Mouse (Mus musculus): ENCODE results near the gene Flt3l. TPM values are rescaled to one million over a fixed set of nuclear protein-coding genes. Genes with fewer than 3 reads are reported as not detected.

The Flt3l gene
- polyA plus RNA-seq, 1 experiment from 2014 or later = 3.0 TPM

GRCm38 (mm10) chr7:45141319-45141718, 5.1 kb upstream of the Flt3l start:
- Histone ChIP-seq H3K9me3 (replicated peaks; ENCODE audit: control insufficient read depth, low read length) (no peaks in the 10 kb centered on the region), H3K36me3 (ENCODE audit: control insufficient read depth, insufficient read depth) (no peaks in the 10 kb centered on the region; the same call in 1 of the 2 replicates), H3K9ac (ENCODE audit: low read depth, low read length) (no peak overlapping the region), H3K27ac (ENCODE audit: low read length) (no peak overlapping the region), H3K4me1 (ENCODE audit: control insufficient read depth, low read depth, low read length) (peaks cover 21% of the 10 kb centered on the region), H3K4me3 (ENCODE audit: low read depth, low read length) (no peak overlapping the region), H3K4me2 (ENCODE audit: low read depth, low read length) (no peak overlapping the region), H3K27me3 (ENCODE audit: control insufficient read depth, insufficient read depth, low read depth, low read length) (no peaks in the 10 kb centered on the region)
- no peak for ATAC-seq (ENCODE audit: low read depth)
- WGBS (ENCODE audit: insufficient replicate concordance) = 74% methylated on average over 3 of the region's 3 CpGs

DNA sequence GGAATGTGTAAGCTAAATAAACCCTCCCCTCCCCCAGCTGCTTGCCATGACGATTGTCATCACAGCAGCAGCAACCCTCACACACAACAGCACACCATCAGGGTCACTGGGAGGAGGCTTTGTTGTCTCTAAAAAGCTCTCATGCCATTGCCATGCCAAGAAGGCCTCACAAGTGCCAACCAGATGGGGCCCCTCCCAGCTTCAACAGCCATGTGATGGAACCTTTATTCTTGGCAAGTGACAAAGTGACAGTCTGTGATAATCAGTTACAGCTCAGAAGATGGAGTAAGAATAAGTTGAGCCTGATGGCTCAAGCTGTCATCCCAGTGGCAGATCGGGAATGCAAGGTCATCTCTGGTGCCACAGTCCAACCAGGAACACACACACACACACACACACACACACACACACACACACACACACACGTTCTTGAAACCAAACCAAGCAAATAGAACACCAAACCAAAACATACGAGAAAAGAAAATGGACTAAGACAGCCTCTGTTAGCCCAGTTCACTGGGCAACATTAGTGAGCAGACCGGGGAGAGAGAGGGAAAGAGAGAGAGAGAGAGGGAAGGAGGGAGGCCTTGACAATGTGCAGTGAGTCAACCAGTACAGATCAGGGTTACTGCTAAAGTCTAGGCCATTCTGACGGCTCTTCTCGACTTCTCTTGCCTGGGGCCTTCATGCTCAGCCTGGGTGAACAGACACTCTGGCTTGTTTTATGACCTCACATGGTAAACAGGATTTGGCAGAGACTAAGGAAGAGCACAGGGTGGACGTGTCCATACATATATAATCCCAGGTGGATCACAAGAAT, 3.9 kb upstream of the Flt3l start:
- 66% methylated on average over 8 of the region's 8 CpGs for WGBS (ENCODE audit: insufficient replicate concordance)
- Histone ChIP-seq H3K27me3 (ENCODE audit: control insufficient read depth, insufficient read depth, low read depth, low read length) (no peaks in the 10 kb centered on the region), H3K4me1 (ENCODE audit: control insufficient read depth, low read depth, low read length) (peaks cover 29% of the 10 kb centered on the region), H3K9ac (ENCODE audit: low read depth, low read length) (no peak overlapping the region), H3K36me3 (ENCODE audit: control insufficient read depth, insufficient read depth) (no peaks in the 10 kb centered on the region; the same call in 1 of the 2 replicates), H3K27ac (ENCODE audit: low read length) (no peak overlapping the region), H3K4me3 (ENCODE audit: low read depth, low read length) (no peak overlapping the region), H3K9me3 (replicated peaks; ENCODE audit: control insufficient read depth, low read length) (no peaks in the 10 kb centered on the region), H3K4me2 (ENCODE audit: low read depth, low read length) (no peak overlapping the region)
- ATAC-seq (ENCODE audit: low read depth) = no peak

DNA sequence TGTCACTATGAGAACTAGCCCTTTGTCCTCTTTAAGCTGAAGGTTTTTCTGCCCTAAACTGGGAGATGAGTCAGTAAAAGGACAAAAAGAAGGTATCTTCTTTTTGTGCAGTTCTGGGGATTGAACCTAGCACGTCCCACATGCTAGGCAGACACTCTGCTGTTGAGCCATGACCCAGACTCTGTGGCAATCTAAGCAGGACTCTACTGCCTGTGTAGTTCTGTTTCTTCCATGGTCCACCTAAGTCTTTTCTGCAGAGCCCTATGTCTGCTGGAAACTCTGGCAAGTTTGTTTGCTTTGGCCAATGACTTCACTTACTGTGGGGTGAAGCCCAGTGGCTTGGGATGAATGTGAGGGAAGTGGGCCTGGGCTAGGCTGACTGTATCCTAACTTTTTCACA, 2.2 kb upstream of the Flt3l start:
- ATAC-seq (ENCODE audit: low read depth) = no peak
- no peaks in the 10 kb centered on the region for H3K9me3 ChIP-seq (replicated peaks; ENCODE audit: control insufficient read depth, low read length)
- H3K9ac ChIP-seq (ENCODE audit: low read depth, low read length) = no peak overlapping the region
- peaks cover 38% of the 10 kb centered on the region for H3K4me1 ChIP-seq (ENCODE audit: control insufficient read depth, low read depth, low read length)
- WGBS (ENCODE audit: insufficient replicate concordance) = 63% methylated on average over 1 of the region's 1 CpGs
- H3K4me2 ChIP-seq (ENCODE audit: low read depth, low read length) = no peak overlapping the region
- no peaks in the 10 kb centered on the region; the same call in 1 of the 2 replicates for H3K36me3 ChIP-seq (ENCODE audit: control insufficient read depth, insufficient read depth)
- H3K27ac ChIP-seq (ENCODE audit: low read length) = no peak overlapping the region
- H3K4me3 ChIP-seq (ENCODE audit: low read depth, low read length) = no peak overlapping the region
- no peaks in the 10 kb centered on the region for H3K27me3 ChIP-seq (ENCODE audit: control insufficient read depth, insufficient read depth, low read depth, low read length)

GRCm38 (mm10) chr7:45137171-45138006, 1.2 kb upstream of the Flt3l start:
- ATAC-seq (ENCODE audit: low read depth) = peak; percentile 56
- 15% methylated on average over 12 of the region's 12 CpGs for WGBS (ENCODE audit: insufficient replicate concordance)
- H3K9ac ChIP-seq (ENCODE audit: low read depth, low read length) = no peak overlapping the region; the same call in 1 of the 2 replicates
- H3K27me3 ChIP-seq (ENCODE audit: control insufficient read depth, insufficient read depth, low read depth, low read length) = no peaks in the 10 kb centered on the region
- H3K4me3 ChIP-seq (ENCODE audit: low read depth, low read length) = no peak overlapping the region
- peak overlapping the region; percentile 28 for H3K4me2 ChIP-seq (ENCODE audit: low read depth, low read length)
- H3K4me1 ChIP-seq (ENCODE audit: control insufficient read depth, low read depth, low read length) = peaks cover 38% of the 10 kb centered on the region
- H3K9me3 ChIP-seq (replicated peaks; ENCODE audit: control insufficient read depth, low read length) = no peaks in the 10 kb centered on the region
- H3K36me3 ChIP-seq (ENCODE audit: control insufficient read depth, insufficient read depth) = no peaks in the 10 kb centered on the region
- 0 out of 2 replicates have a peak overlapping the region, but pooled peaks have one; percentile 35 for H3K27ac ChIP-seq (ENCODE audit: low read length)

DNA sequence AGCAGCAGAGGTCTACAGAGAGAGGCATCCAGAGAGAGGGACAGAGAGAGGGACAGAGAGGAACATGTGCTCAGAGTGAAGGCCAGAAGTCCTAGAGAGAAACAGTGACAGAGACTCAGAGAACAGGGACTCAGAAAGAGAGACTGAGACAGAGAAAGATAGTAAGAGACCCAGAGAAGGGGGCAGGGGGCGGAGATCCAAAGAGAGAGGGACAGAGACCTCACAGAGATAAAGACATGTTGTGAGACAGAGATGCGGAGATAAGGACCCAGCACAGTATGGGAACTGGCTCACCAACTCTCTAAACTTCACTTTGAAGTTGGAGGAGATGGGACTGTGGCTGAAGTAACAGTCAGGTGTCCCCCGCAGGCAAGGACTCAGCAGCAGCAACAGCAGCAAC, 862 bp downstream of the Flt3l start:
- Histone ChIP-seq H3K27me3 (ENCODE audit: control insufficient read depth, insufficient read depth, low read depth, low read length) (no peaks in the 10 kb centered on the region), H3K9me3 (replicated peaks; ENCODE audit: control insufficient read depth, low read length) (no peaks in the 10 kb centered on the region), H3K4me3 (ENCODE audit: low read depth, low read length) (peak overlapping the region; percentile 79), H3K27ac (ENCODE audit: low read length) (peak overlapping the region; percentile 70), H3K4me2 (ENCODE audit: low read depth, low read length) (peak overlapping the region; percentile 88), H3K9ac (ENCODE audit: low read depth, low read length) (peak overlapping the region; percentile 81), H3K4me1 (ENCODE audit: control insufficient read depth, low read depth, low read length) (peaks cover 38% of the 10 kb centered on the region), H3K36me3 (ENCODE audit: control insufficient read depth, insufficient read depth) (no peaks in the 10 kb centered on the region)
- ATAC-seq (ENCODE audit: low read depth) = no peak
- 27% methylated on average over 3 of the region's 3 CpGs for whole genome bisulfite sequencing (ENCODE audit: insufficient replicate concordance)

- WGBS (ENCODE audit: insufficient replicate concordance) = 6% methylated on average over 12 of the region's 12 CpGs
- H3K4me1 ChIP-seq (ENCODE audit: control insufficient read depth, low read depth, low read length) = peaks cover 46% of the 10 kb centered on the region
- H3K9ac ChIP-seq (ENCODE audit: low read depth, low read length) = peak overlapping the region; percentile 25; the same call in 1 of the 2 replicates
- no peaks in the 10 kb centered on the region for H3K27me3 ChIP-seq (ENCODE audit: control insufficient read depth, insufficient read depth, low read depth, low read length)
- H3K36me3 ChIP-seq (ENCODE audit: control insufficient read depth, insufficient read depth) = no peaks in the 10 kb centered on the region
- H3K4me2 ChIP-seq (ENCODE audit: low read depth, low read length) = peak overlapping the region; percentile 88
- H3K27ac ChIP-seq (ENCODE audit: low read length) = peak overlapping the region; percentile 70
- no peaks in the 10 kb centered on the region for H3K9me3 ChIP-seq (replicated peaks; ENCODE audit: control insufficient read depth, low read length)
- peak; percentile 31 for ATAC-seq (ENCODE audit: low read depth)
- peak overlapping the region; percentile 79 for H3K4me3 ChIP-seq (ENCODE audit: low read depth, low read length)
Observed at GRCm38 (mm10) chr7:45134544-45135026, 1.6 kb downstream of the Flt3l start.

GRCm38 (mm10) chr7:45133446-45134159, 2.6 kb downstream of the Flt3l start:
- no peaks in the 10 kb centered on the region for H3K36me3 ChIP-seq (ENCODE audit: control insufficient read depth, insufficient read depth)
- no peak overlapping the region for H3K9ac ChIP-seq (ENCODE audit: low read depth, low read length)
- ATAC-seq (ENCODE audit: low read depth) = no peak
- no peaks in the 10 kb centered on the region for H3K9me3 ChIP-seq (replicated peaks; ENCODE audit: control insufficient read depth, low read length)
- no peak overlapping the region for H3K4me3 ChIP-seq (ENCODE audit: low read depth, low read length)
- H3K27ac ChIP-seq (ENCODE audit: low read length) = no peak overlapping the region
- no peaks in the 10 kb centered on the region for H3K27me3 ChIP-seq (ENCODE audit: control insufficient read depth, insufficient read depth, low read depth, low read length)
- H3K4me1 ChIP-seq (ENCODE audit: control insufficient read depth, low read depth, low read length) = peaks cover 49% of the 10 kb centered on the region
- WGBS (ENCODE audit: insufficient replicate concordance) = 80% methylated on average over 8 of the region's 8 CpGs
- H3K4me2 ChIP-seq (ENCODE audit: low read depth, low read length) = no peak overlapping the region

DNA sequence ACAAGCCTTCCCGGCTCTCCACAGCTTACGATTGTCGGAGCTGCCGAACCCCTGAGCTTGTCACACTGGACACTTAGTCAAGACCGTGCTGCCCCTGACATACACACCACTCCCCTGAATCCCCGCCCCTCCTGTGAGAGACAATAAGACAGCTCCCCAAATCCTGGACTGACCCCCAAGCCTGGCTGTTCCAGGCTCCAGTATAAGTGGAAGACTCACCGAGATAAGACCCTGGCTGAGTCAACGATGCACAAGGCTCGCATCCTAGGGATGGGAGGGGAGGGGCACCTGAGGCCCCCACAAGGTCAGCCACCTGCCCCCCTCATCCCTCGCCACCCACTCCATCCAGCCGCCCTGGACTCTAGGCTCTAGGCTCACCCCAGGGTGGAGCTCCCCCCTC, 4.4 kb downstream of the Flt3l start:
- no peak for ATAC-seq (ENCODE audit: low read depth)
- no peaks in the 10 kb centered on the region for H3K9me3 ChIP-seq (replicated peaks; ENCODE audit: control insufficient read depth, low read length)
- no peak overlapping the region for H3K4me2 ChIP-seq (ENCODE audit: low read depth, low read length)
- peaks cover 5% of the 10 kb centered on the region for H3K36me3 ChIP-seq (ENCODE audit: control insufficient read depth, insufficient read depth)
- H3K4me1 ChIP-seq (ENCODE audit: control insufficient read depth, low read depth, low read length) = peaks cover 41% of the 10 kb centered on the region
- no peak overlapping the region for H3K27ac ChIP-seq (ENCODE audit: low read length)
- no peak overlapping the region for H3K9ac ChIP-seq (ENCODE audit: low read depth, low read length)
- 74% methylated on average over 11 of the region's 11 CpGs for WGBS (ENCODE audit: insufficient replicate concordance)
- H3K4me3 ChIP-seq (ENCODE audit: low read depth, low read length) = no peak overlapping the region
- no peaks in the 10 kb centered on the region for H3K27me3 ChIP-seq (ENCODE audit: control insufficient read depth, insufficient read depth, low read depth, low read length)

Data from liver, embryonic 16.5 days (tissue).